Mouse (Mus musculus): ENCODE measurements around the gene Fat2.

The Fat2 gene

GRCm38 (mm10) chr11:55329868-55330772 is 6.2 kb downstream of the Fat2 start:
- no peak for DNase-seq

DNA sequence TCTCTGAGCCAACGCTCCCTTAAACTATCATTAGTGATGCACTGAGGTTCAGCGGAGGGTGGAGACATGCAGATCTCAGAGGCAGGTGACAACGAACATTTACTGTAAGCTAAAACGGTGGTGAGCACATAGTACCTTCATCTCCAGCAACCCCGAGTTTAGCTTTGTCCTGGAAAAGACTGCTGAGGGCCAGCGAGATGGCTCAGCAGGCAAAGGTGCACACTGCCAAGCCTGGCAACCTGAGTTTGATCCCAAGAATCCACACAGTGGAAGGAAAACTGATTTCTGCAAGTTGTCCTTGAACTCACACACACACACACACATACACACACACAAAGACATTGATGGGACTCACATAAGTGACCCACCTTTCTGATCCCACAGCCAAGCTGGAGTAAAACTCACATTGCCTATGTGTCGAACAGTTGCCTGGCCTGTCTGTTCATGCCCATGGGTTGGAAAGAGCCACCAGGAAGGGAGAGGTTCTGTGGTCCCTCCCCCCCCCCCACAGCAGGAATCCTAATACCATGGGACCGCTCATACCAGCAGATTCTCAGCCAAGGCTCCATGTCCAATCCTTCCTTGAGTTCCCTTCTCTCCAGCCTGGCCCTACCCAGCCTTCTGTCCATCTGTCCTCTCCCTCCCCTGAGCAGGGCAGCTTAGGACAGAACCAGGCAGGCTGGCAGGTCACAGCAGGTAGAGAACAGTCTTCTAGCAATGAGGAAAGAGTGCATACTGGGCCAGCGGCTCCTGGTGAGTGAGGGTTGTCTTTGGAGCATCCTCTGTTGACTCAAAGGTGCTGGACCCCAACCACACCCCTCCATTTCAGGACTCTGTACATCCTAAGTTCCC is 8.6 kb downstream of the Fat2 start:
- DNase-seq, result no peak

- DNase-seq, result no peak
Measured at GRCm38 (mm10) chr11:55327111-55327510, 9.3 kb downstream of the Fat2 start.

GRCm38 (mm10) chr11:55326211-55326610 is 10.2 kb downstream of the Fat2 start:
- DNase-seq, result no peak

DNA sequence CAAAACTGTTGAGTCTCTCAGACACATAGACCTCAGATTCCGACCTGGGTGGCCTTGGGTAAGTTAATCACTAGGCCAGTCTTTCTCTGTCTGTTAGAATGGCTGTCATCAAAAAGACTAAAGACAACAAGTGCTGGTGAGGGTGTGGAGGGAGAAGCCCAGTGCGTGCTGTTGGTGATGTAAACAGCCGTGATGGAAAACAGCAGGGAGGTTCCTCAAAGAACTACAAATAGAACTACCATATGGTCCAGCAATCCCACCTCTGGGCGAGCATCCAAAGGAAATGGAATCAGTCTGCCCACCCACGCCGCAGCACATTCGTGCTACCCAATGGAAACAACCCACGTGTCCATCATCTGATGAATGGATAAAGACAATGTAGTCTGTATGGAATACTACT is 12.5 kb downstream of the Fat2 start:
- DNase-seq, result no peak

- no peak for DNase-seq
Measured at GRCm38 (mm10) chr11:55320990-55321389, 15.4 kb downstream of the Fat2 start.

DNA sequence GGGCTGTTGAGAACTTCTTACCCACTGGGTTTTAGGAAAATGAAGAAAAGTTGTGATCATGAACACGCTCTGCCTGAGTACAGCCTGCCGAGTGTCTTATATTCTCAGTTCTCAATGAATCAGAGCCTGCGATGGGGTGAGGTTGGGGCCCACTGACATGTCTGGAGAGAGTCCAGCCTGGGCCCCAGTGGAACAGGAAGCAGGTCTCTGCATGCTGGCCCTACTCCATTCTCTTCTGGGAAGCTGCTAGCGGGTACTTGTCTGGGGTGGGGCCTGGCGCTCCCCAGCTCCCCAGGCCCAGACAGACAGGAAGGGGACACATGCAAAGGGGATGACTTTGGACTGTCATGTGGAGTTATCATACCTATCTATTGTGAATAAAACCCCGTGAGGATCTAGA is 20.4 kb downstream of the Fat2 start:
- no peak for DNase-seq

- DNase-seq, result no peak
Measured at GRCm38 (mm10) chr11:55314704-55315047, 21.7 kb downstream of the Fat2 start.

- no peak for DNase-seq
Measured at GRCm38 (mm10) chr11:55313768-55314703, 22.3 kb downstream of the Fat2 start.

GRCm38 (mm10) chr11:55302350-55302749 is 34.0 kb downstream of the Fat2 start:
- DNase-seq, result no peak

DNA sequence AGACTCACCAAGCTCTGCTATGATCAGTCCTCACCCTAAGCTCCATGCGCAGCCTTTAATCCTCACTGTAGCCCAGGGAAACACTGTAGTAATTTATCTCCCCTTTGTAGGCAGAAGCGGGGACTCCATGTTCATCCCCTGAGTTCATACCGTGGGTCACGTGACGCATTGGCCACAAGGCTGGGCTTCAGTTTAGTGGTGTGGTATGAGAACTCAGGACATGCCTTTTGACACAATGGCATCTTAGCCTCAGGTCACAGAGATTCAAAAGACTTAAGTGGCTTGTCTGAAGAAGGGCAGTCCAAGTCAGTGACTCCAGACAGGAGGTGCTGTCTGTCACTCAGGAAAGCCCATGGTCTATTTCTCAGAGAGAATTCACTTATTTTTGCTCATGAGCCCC is 43.2 kb downstream of the Fat2 start:
- no peak for DNase-seq

- no peak for DNase-seq
Measured at GRCm38 (mm10) chr11:55291901-55292300, 44.5 kb downstream of the Fat2 start.

- no peak for DNase-seq
Measured at GRCm38 (mm10) chr11:55289851-55290391, 46.4 kb downstream of the Fat2 start.

- no peak for DNase-seq
Measured at GRCm38 (mm10) chr11:55274756-55275155, 61.6 kb downstream of the Fat2 start.

- no peak for DNase-seq
Measured at GRCm38 (mm10) chr11:55268580-55268979, 67.8 kb downstream of the Fat2 start.

- no peak for DNase-seq
Measured at GRCm38 (mm10) chr11:55265647-55266046, 70.7 kb downstream of the Fat2 start.

DNA sequence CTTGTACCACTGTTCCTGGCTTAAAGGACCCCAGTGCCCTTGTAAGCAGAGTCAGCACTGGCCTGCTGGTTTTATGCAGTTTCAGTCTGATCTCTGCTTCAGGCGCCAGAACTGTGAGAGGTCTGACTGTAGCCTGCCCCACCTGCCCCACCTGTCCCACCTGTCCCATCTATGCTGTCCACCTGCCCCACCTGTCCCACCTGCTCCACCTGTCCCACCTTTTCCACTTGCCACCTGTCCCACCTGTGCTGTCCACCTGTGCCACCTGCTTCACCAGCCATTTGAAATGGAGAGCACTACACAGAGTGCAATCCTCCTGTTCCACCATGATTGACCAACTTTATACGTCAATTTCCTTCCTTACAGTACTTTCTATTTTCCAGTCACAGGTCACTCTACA is 72.0 kb downstream of the Fat2 start:
- DNase-seq, result no peak

- no peak for DNase-seq
Measured at GRCm38 (mm10) chr11:55262000-55262399, 74.4 kb downstream of the Fat2 start.

DNA sequence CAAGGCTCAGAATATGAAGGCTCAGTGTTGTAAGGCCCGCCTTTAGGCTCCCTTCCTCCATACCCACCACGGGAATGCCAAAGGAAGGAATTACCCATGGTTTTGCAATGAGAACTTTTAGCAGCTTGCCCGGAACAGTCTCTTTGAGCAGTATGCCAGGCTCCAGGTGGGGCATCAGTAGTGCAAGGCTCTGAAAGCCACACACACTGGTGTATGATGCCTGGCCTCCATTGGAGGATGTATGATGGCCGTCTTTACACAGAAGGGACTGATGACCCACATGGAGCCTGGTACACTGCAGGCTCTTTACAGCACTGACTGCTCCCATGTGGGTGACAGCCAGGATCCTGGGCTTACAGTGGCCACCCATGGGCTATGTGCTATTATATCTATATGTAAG is 75.3 kb downstream of the Fat2 start:
- DNase-seq, result no peak

DNA sequence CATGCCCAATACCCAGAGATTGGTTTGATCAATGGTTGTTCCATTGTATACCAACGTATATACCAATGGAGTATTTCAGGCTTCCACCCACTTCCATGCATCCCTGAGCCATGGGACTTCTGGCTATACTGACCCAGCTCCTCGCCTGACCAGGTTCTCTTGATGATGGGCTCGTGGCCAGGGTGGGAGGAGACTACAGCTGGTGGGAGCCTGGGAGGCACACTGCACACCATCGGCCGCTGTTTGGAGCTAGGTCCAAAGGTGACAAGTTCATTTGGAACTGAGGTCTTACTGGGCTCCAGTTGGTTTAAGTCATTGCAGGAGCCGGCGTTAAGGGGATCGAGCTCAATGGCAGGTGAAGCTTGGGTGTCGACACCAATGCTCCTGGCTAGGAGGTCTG is 83.0 kb downstream of the Fat2 start:
- DNase-seq, result no peak

- DNase-seq, result no peak
Measured at GRCm38 (mm10) chr11:55250527-55250926, 85.8 kb downstream of the Fat2 start.

DNA sequence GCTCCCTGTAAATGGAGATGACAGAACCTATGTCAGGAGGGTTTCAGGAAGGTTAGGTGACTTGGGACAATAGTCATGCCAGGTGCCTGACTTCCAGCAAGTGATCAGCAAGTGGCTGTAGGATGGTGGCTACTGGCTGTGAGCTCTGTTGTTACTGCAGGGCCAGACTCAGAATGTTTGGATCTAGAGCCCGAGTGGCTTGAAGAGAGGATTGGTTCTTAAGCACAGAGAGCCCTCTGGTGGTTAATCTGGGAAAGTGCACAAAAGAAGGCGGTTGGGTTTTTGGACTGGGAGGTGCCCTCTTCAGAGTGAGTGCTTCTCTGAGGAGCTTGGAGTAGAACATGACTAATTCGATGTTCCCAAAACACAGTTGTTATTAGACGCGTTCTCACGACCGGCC is 95.8 kb downstream of the Fat2 start:
- DNase-seq, result peak; percentile 17 to 48

- DNase-seq, result no peak
Measured at GRCm38 (mm10) chr11:55239496-55239895, 96.9 kb downstream of the Fat2 start.

All from thymus, adult 18-20 months (tissue).